Mouse (Mus musculus): ENCODE measurements around the gene Smc5. TPM values are rescaled to one million over a fixed set of nuclear protein-coding genes. Genes with fewer than 3 reads are reported as not detected.

Smc5 gene
- polyA plus RNA-seq, 1 experiment from 2014 or later, result 10.7 TPM

DNA sequence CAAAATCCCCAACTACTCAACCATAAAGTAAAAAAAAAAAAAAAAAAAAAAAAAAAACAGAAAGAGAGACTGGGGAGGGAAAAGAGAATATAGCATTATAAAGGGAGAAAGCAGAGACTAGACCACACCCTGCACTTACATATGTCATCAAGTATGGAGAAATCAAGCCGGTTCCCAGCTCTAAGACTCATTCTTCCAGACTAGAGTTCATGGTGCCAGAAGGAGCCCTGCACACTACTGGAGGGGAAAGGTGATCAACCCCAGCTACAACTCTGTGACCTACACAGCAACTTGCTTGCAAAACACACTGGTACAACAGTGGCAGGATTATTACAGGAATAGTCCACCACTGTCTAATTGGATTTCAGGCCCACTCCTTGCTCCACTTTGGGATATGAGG lies 84.0 kb downstream of the Smc5 start:
- Histone ChIP-seq H3K9me3 (replicated peaks) (no peaks in the 10 kb centered on the region), H3K27ac (replicated peaks) (no peak overlapping the region), H3K4me1 (replicated peaks) (no peaks in the 10 kb centered on the region), H3K4me2 (no peak overlapping the region), H3K4me3 (replicated peaks) (no peak overlapping the region), H3K36me3 (replicated peaks) (no peaks in the 10 kb centered on the region), H3K27me3 (no peaks in the 10 kb centered on the region), H3K9ac (no peak overlapping the region)
- no peak for ATAC-seq (ENCODE audit: insufficient read depth)
- 71% methylated on average over 1 of the region's 1 CpGs for WGBS (ENCODE audit: insufficient replicate concordance)

- Histone ChIP-seq H3K27me3 (no peaks in the 10 kb centered on the region), H3K27ac (replicated peaks) (no peak overlapping the region), H3K4me3 (replicated peaks) (no peak overlapping the region), H3K9ac (no peak overlapping the region), H3K9me3 (replicated peaks) (no peaks in the 10 kb centered on the region), H3K36me3 (replicated peaks) (no peaks in the 10 kb centered on the region), H3K4me2 (no peak overlapping the region), H3K4me1 (replicated peaks) (0 out of 2 replicates have a peak, but pooled peaks cover 4% of the 10 kb centered on the region)
- no peak for ATAC-seq (ENCODE audit: insufficient read depth)
- WGBS (ENCODE audit: insufficient replicate concordance), result 66% methylated on average over 7 of the region's 7 CpGs
Observed at GRCm38 (mm10) chr19:23188986-23189385, 84.7 kb downstream of the Smc5 start.

GRCm38 (mm10) chr19:23187732-23188131 lies 86.0 kb downstream of the Smc5 start:
- no peak overlapping the region for H3K27ac ChIP-seq (replicated peaks)
- H3K4me1 ChIP-seq (replicated peaks), result 0 out of 2 replicates have a peak, but pooled peaks cover 4% of the 10 kb centered on the region
- no peak overlapping the region for H3K4me3 ChIP-seq (replicated peaks)
- no peak for ATAC-seq (ENCODE audit: insufficient read depth)
- no peak overlapping the region for H3K4me2 ChIP-seq
- no peaks in the 10 kb centered on the region for H3K9me3 ChIP-seq (replicated peaks)
- no peak overlapping the region for H3K9ac ChIP-seq
- H3K27me3 ChIP-seq, result no peaks in the 10 kb centered on the region
- WGBS (ENCODE audit: insufficient replicate concordance), result 77% methylated on average over 6 of the region's 6 CpGs
- H3K36me3 ChIP-seq (replicated peaks), result no peaks in the 10 kb centered on the region

- no peak for ATAC-seq (ENCODE audit: insufficient read depth)
- WGBS (ENCODE audit: insufficient replicate concordance), result 77% methylated on average over 4 of the region's 4 CpGs
- Histone ChIP-seq H3K4me3 (replicated peaks) (no peak overlapping the region), H3K36me3 (replicated peaks) (no peaks in the 10 kb centered on the region), H3K4me1 (replicated peaks) (0 out of 2 replicates have a peak, but pooled peaks cover 4% of the 10 kb centered on the region), H3K27me3 (no peaks in the 10 kb centered on the region), H3K27ac (replicated peaks) (no peak overlapping the region), H3K4me2 (no peak overlapping the region), H3K9ac (no peak overlapping the region), H3K9me3 (replicated peaks) (no peaks in the 10 kb centered on the region)
Observed at GRCm38 (mm10) chr19:23184068-23184467, 89.6 kb downstream of the Smc5 start.

GRCm38 (mm10) chr19:23183493-23183892 lies 90.2 kb downstream of the Smc5 start:
- H3K27ac ChIP-seq (replicated peaks), result no peak overlapping the region
- WGBS (ENCODE audit: insufficient replicate concordance), result 74% methylated on average over 4 of the region's 4 CpGs
- no peaks in the 10 kb centered on the region for H3K36me3 ChIP-seq (replicated peaks)
- H3K9ac ChIP-seq, result no peak overlapping the region
- H3K4me1 ChIP-seq (replicated peaks), result 0 out of 2 replicates have a peak, but pooled peaks cover 4% of the 10 kb centered on the region
- no peaks in the 10 kb centered on the region for H3K27me3 ChIP-seq
- H3K4me2 ChIP-seq, result no peak overlapping the region
- no peak for ATAC-seq (ENCODE audit: insufficient read depth)
- H3K9me3 ChIP-seq (replicated peaks), result no peaks in the 10 kb centered on the region
- no peak overlapping the region for H3K4me3 ChIP-seq (replicated peaks)

DNA sequence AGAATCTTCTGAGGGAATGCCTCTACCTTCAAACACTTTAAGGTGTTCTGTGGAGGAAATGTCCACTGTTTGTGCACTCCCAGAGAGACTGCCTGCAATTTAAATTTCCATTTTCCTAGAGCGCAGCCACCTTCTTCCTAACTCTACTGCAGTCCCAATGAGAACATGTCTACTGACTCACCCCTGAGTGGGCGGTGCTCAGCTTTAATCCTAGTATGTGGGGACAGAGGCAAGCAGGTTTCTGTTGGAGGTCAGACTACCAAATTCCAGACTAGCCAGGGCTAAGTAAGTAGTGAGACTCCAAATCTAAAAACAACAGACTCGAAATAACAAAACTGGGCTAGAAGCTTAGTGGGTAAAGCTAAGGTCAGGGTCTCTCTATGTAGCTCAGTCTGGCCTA lies 95.2 kb downstream of the Smc5 start:
- no peak overlapping the region for H3K4me2 ChIP-seq
- 72% methylated on average over 3 of the region's 3 CpGs for WGBS (ENCODE audit: insufficient replicate concordance)
- no peaks in the 10 kb centered on the region for H3K27me3 ChIP-seq
- 0 out of 2 replicates have a peak, but pooled peaks cover 3% of the 10 kb centered on the region for H3K4me1 ChIP-seq (replicated peaks)
- no peaks in the 10 kb centered on the region for H3K36me3 ChIP-seq (replicated peaks)
- H3K9me3 ChIP-seq (replicated peaks), result no peaks in the 10 kb centered on the region
- no peak overlapping the region for H3K27ac ChIP-seq (replicated peaks)
- no peak for ATAC-seq (ENCODE audit: insufficient read depth)
- H3K9ac ChIP-seq, result no peak overlapping the region
- no peak overlapping the region for H3K4me3 ChIP-seq (replicated peaks)

GRCm38 (mm10) chr19:23175511-23175910 lies 98.2 kb downstream of the Smc5 start:
- WGBS (ENCODE audit: insufficient replicate concordance), result 56% methylated on average over 2 of the region's 2 CpGs
- no peak for ATAC-seq (ENCODE audit: insufficient read depth)
- H3K27ac ChIP-seq (replicated peaks), result no peak overlapping the region
- H3K9me3 ChIP-seq (replicated peaks), result no peaks in the 10 kb centered on the region
- H3K9ac ChIP-seq, result no peak overlapping the region
- H3K36me3 ChIP-seq (replicated peaks), result no peaks in the 10 kb centered on the region
- no peaks in the 10 kb centered on the region for H3K27me3 ChIP-seq
- H3K4me2 ChIP-seq, result no peak overlapping the region
- H3K4me3 ChIP-seq (replicated peaks), result no peak overlapping the region
- 0 out of 2 replicates have a peak, but pooled peaks cover 3% of the 10 kb centered on the region for H3K4me1 ChIP-seq (replicated peaks)

DNA sequence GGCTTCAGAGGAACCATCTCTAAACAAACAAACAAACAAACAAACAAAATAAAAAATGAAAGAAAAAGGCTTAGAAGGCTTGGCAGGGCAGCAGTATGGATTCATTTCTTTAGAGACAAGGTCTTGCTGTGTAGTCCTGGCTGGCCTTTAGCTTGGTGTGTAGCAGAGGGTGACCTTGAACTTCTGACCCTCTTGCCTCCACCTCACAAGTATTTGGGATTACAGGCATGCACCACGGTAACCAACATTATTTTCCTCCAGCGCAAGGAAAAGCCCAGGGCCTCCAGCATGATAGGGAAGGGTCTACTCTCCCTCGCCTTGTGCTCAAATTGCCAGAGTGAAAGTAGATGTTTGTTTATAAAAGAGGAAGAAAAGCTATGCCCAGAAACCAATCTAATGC lies 98.6 kb downstream of the Smc5 start:
- Histone ChIP-seq H3K27ac (replicated peaks) (no peak overlapping the region), H3K4me3 (replicated peaks) (no peak overlapping the region), H3K9ac (no peak overlapping the region), H3K4me1 (replicated peaks) (0 out of 2 replicates have a peak, but pooled peaks cover 3% of the 10 kb centered on the region), H3K4me2 (no peak overlapping the region), H3K36me3 (replicated peaks) (no peaks in the 10 kb centered on the region), H3K27me3 (no peaks in the 10 kb centered on the region), H3K9me3 (replicated peaks) (no peaks in the 10 kb centered on the region)
- ATAC-seq (ENCODE audit: insufficient read depth), result no peak
- 67% methylated on average over 3 of the region's 3 CpGs for WGBS (ENCODE audit: insufficient replicate concordance)

DNA sequence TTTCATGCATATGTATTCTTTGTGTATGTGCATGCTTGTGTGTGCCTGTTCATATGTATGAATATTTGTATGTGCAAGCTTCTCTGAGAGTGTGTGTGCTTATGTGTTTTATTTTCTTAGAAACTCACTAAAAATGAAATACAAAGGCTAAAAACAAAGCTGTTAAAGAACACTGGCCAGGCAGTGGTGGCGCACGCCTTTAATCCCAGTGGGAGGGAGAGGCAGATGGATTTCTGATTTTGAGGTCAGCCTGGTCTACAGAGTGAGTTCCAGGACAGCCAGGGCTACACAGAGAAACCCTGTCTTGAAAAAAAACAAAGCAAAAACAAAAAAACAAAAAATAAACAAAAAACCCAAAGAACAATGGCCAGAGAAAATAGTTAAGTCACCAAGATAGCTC lies 102.6 kb downstream of the Smc5 start:
- no peaks in the 10 kb centered on the region for H3K9me3 ChIP-seq (replicated peaks)
- 0 out of 2 replicates have a peak, but pooled peaks cover 8% of the 10 kb centered on the region for H3K4me1 ChIP-seq (replicated peaks)
- H3K9ac ChIP-seq, result no peak overlapping the region
- H3K36me3 ChIP-seq (replicated peaks), result no peaks in the 10 kb centered on the region
- H3K4me3 ChIP-seq (replicated peaks), result no peak overlapping the region
- no peak overlapping the region for H3K4me2 ChIP-seq
- 88% methylated on average over 2 of the region's 2 CpGs for WGBS (ENCODE audit: insufficient replicate concordance)
- no peak for ATAC-seq (ENCODE audit: insufficient read depth)
- H3K27ac ChIP-seq (replicated peaks), result no peak overlapping the region
- H3K27me3 ChIP-seq, result no peaks in the 10 kb centered on the region

GRCm38 (mm10) chr19:23170476-23170875 lies 103.2 kb downstream of the Smc5 start:
- no peak overlapping the region for H3K4me3 ChIP-seq (replicated peaks)
- ATAC-seq (ENCODE audit: insufficient read depth), result no peak
- WGBS (ENCODE audit: insufficient replicate concordance), result 87% methylated on average over 5 of the region's 5 CpGs
- no peaks in the 10 kb centered on the region for H3K36me3 ChIP-seq (replicated peaks)
- H3K4me1 ChIP-seq (replicated peaks), result 0 out of 2 replicates have a peak, but pooled peaks cover 8% of the 10 kb centered on the region
- no peaks in the 10 kb centered on the region for H3K27me3 ChIP-seq
- no peak overlapping the region for H3K27ac ChIP-seq (replicated peaks)
- H3K9ac ChIP-seq, result no peak overlapping the region
- H3K4me2 ChIP-seq, result no peak overlapping the region
- no peaks in the 10 kb centered on the region for H3K9me3 ChIP-seq (replicated peaks)

DNA sequence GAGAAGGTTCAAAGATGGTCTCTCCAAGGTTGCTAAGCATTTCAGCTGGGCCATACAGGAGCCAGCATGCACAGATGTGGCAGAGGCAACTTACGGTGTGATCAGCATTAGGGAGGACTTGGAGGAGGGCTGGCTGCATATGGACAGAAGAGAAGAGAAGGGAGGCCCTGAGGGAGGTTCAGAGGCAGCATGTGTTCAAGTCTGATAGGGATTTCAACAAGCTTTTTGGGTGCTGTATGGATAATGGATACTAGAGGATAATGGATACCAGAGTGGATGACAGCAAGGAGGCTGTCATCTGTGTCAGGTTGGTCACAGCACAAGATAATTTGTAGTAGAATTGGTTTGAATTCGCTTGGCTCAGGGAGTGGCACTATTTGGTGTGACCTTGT lies 104.0 kb downstream of the Smc5 start:
- Histone ChIP-seq H3K9ac (no peak overlapping the region), H3K4me1 (replicated peaks) (0 out of 2 replicates have a peak, but pooled peaks cover 8% of the 10 kb centered on the region), H3K9me3 (replicated peaks) (no peaks in the 10 kb centered on the region), H3K36me3 (replicated peaks) (no peaks in the 10 kb centered on the region), H3K27me3 (no peaks in the 10 kb centered on the region), H3K4me3 (replicated peaks) (no peak overlapping the region), H3K4me2 (no peak overlapping the region), H3K27ac (replicated peaks) (no peak overlapping the region)
- WGBS (ENCODE audit: insufficient replicate concordance), result 53% methylated on average over 2 of the region's 2 CpGs
- ATAC-seq (ENCODE audit: insufficient read depth), result peak; percentile 42

Data from liver, embryonic 15.5 days (tissue).